Mouse (Mus musculus): ENCODE results near the gene Ntrk2.

DNA sequence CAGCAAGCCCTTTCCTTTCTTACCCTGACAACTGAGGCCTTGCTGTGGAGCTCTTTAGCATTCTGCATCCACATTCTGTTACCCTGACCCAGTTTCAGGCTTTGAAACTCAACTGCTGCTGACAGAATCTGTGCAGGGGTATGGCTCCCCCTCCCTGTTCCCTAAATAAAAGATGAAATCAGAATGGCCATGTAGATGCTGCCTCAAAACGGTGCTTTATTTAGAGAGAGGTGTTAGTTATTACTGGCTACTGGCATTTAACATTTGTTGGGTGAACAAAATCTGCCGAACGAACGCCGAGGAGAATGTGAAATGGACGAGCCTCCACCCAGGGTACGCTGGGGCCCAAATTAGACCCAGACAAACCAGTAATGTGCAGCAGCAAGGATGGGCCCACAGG, 288.4 kb downstream of the Ntrk2 start:
- TF ChIP-seq POLR2A (IDR thresholded peaks at IDR 0.05; ENCODE audit: low read depth, low read length) = no peak
- no peak for TF ChIP-seq CTCF (IDR thresholded peaks at IDR 0.05; ENCODE audit: extremely low read depth, insufficient read length, insufficient replicate concordance, low read depth, low read length)
